Mouse (Mus musculus): ENCODE data around the gene Psmb8. TPM values are rescaled to one million over a fixed set of nuclear protein-coding genes. Genes with fewer than 3 reads are reported as not detected.

The Psmb8 gene
- total and polyA plus RNA-seq, 2 experiments from 2014 or later, result 9.9 to 11.0 TPM

- Histone ChIP-seq H3K4me3 (ENCODE audit: low read depth, low read length) (no peak overlapping the region), H3K27ac (ENCODE audit: low read depth) (no peak overlapping the region), H3K9ac (replicated peaks; ENCODE audit: low read depth, low read length) (no peak overlapping the region), H3K9me3 (replicated peaks; ENCODE audit: control insufficient read depth, low read length) (peaks cover 8% of the 10 kb centered on the region; the same call in 1 of the 2 replicates), H3K36me3 (replicated peaks; ENCODE audit: control insufficient read depth, insufficient read depth, low read length) (no peaks in the 10 kb centered on the region), H3K4me2 (ENCODE audit: low read depth, low read length) (no peak overlapping the region), H3K27me3 (ENCODE audit: control insufficient read depth, insufficient read depth, low read length) (no peaks in the 10 kb centered on the region), H3K4me1 (ENCODE audit: control insufficient read depth, insufficient read depth) (no peaks in the 10 kb centered on the region)
- TF ChIP-seq EP300 (IDR thresholded peaks at IDR 0.05; ENCODE audit: low read depth), result no peak
- no peak for TF ChIP-seq CTCF (IDR thresholded peaks at IDR 0.05; ENCODE audit: low read depth)
- DNase-seq (ENCODE audit: low spot score), result no peak
- WGBS, result 61% methylated on average over 4 of the region's 4 CpGs
- no peak for ATAC-seq (ENCODE audit: insufficient read depth, low read depth)
Observed at GRCm38 (mm10) chr17:34177179-34177578, 20.3 kb upstream of the Psmb8 start.

- ATAC-seq (ENCODE audit: insufficient read depth, low read depth), result no peak
- no peak overlapping the region for H3K9ac ChIP-seq (replicated peaks; ENCODE audit: low read depth, low read length)
- TF ChIP-seq EP300 (IDR thresholded peaks at IDR 0.05; ENCODE audit: low read depth), result no peak
- TF ChIP-seq CTCF (IDR thresholded peaks at IDR 0.05; ENCODE audit: low read depth), result no peak
- no peak overlapping the region for H3K27ac ChIP-seq (ENCODE audit: low read depth)
- 0 out of 2 replicates have a peak, but pooled peaks cover 6% of the 10 kb centered on the region for H3K27me3 ChIP-seq (ENCODE audit: control insufficient read depth, insufficient read depth, low read length)
- peaks cover 8% of the 10 kb centered on the region; the same call in 1 of the 2 replicates for H3K9me3 ChIP-seq (replicated peaks; ENCODE audit: control insufficient read depth, low read length)
- H3K4me1 ChIP-seq (ENCODE audit: control insufficient read depth, insufficient read depth), result no peaks in the 10 kb centered on the region
- no peaks in the 10 kb centered on the region for H3K36me3 ChIP-seq (replicated peaks; ENCODE audit: control insufficient read depth, insufficient read depth, low read length)
- no peak overlapping the region for H3K4me3 ChIP-seq (ENCODE audit: low read depth, low read length)
- WGBS, result 53% methylated on average over 6 of the region's 6 CpGs
- no peak overlapping the region for H3K4me2 ChIP-seq (ENCODE audit: low read depth, low read length)
- no peak for DNase-seq (ENCODE audit: low spot score)
Observed at GRCm38 (mm10) chr17:34179019-34179418, 18.5 kb upstream of the Psmb8 start.

GRCm38 (mm10) chr17:34179913-34180859, 17.3 kb upstream of the Psmb8 start:
- no peaks in the 10 kb centered on the region for H3K36me3 ChIP-seq (replicated peaks; ENCODE audit: control insufficient read depth, insufficient read depth, low read length)
- no peak for ATAC-seq (ENCODE audit: insufficient read depth, low read depth)
- no peak overlapping the region for H3K27ac ChIP-seq (ENCODE audit: low read depth)
- no peak overlapping the region for H3K9ac ChIP-seq (replicated peaks; ENCODE audit: low read depth, low read length)
- DNase-seq (ENCODE audit: low spot score), result no peak
- no peak overlapping the region for H3K4me2 ChIP-seq (ENCODE audit: low read depth, low read length)
- TF ChIP-seq EP300 (IDR thresholded peaks at IDR 0.05; ENCODE audit: low read depth) (no peak), CTCF (IDR thresholded peaks at IDR 0.05; ENCODE audit: low read depth) (no peak)
- no peaks in the 10 kb centered on the region for H3K4me1 ChIP-seq (ENCODE audit: control insufficient read depth, insufficient read depth)
- H3K27me3 ChIP-seq (ENCODE audit: control insufficient read depth, insufficient read depth, low read length), result peaks cover 15% of the 10 kb centered on the region; the same call in 1 of the 2 replicates
- H3K9me3 ChIP-seq (replicated peaks; ENCODE audit: control insufficient read depth, low read length), result peaks cover 8% of the 10 kb centered on the region; the same call in 1 of the 2 replicates
- 65% methylated on average over 13 of the region's 13 CpGs for WGBS
- H3K4me3 ChIP-seq (ENCODE audit: low read depth, low read length), result no peak overlapping the region

- WGBS, result 58% methylated on average over 15 of the region's 15 CpGs
- Histone ChIP-seq H3K36me3 (replicated peaks; ENCODE audit: control insufficient read depth, insufficient read depth, low read length) (no peaks in the 10 kb centered on the region), H3K9me3 (replicated peaks; ENCODE audit: control insufficient read depth, low read length) (no peaks in the 10 kb centered on the region), H3K4me1 (ENCODE audit: control insufficient read depth, insufficient read depth) (peaks cover 8% of the 10 kb centered on the region; the same call in 1 of the 2 replicates), H3K4me3 (ENCODE audit: low read depth, low read length) (no peak overlapping the region), H3K27ac (ENCODE audit: low read depth) (no peak overlapping the region), H3K9ac (replicated peaks; ENCODE audit: low read depth, low read length) (no peak overlapping the region), H3K27me3 (ENCODE audit: control insufficient read depth, insufficient read depth, low read length) (peaks cover 35% of the 10 kb centered on the region), H3K4me2 (ENCODE audit: low read depth, low read length) (no peak overlapping the region)
- TF ChIP-seq CTCF (IDR thresholded peaks at IDR 0.05; ENCODE audit: low read depth), result no peak
- no peak for TF ChIP-seq EP300 (IDR thresholded peaks at IDR 0.05; ENCODE audit: low read depth)
- ATAC-seq (ENCODE audit: insufficient read depth, low read depth) (no peak), DNase-seq (ENCODE audit: low spot score) (no peak)
Observed at GRCm38 (mm10) chr17:34183564-34184219, 13.8 kb upstream of the Psmb8 start.

GRCm38 (mm10) chr17:34185526-34185925, 12.0 kb upstream of the Psmb8 start:
- ATAC-seq (ENCODE audit: insufficient read depth, low read depth), result no peak

More at GRCm38 (mm10) chr17:34185526-34185925, 12.0 kb upstream of the Psmb8 start:
- no peaks in the 10 kb centered on the region for H3K9me3 ChIP-seq (replicated peaks; ENCODE audit: control insufficient read depth, low read length)
- H3K27ac ChIP-seq (ENCODE audit: low read depth), result no peak overlapping the region
- TF ChIP-seq CTCF (IDR thresholded peaks at IDR 0.05; ENCODE audit: low read depth), result no peak
- no peak for TF ChIP-seq EP300 (IDR thresholded peaks at IDR 0.05; ENCODE audit: low read depth)
- no peak overlapping the region for H3K4me2 ChIP-seq (ENCODE audit: low read depth, low read length)
- no peak overlapping the region for H3K9ac ChIP-seq (replicated peaks; ENCODE audit: low read depth, low read length)
- peaks cover 8% of the 10 kb centered on the region; the same call in 1 of the 2 replicates for H3K4me1 ChIP-seq (ENCODE audit: control insufficient read depth, insufficient read depth)
- H3K27me3 ChIP-seq (ENCODE audit: control insufficient read depth, insufficient read depth, low read length), result peaks cover 42% of the 10 kb centered on the region
- no peak overlapping the region for H3K4me3 ChIP-seq (ENCODE audit: low read depth, low read length)
- 81% methylated on average over 9 of the region's 9 CpGs for WGBS
- DNase-seq (ENCODE audit: low spot score), result no peak
- no peaks in the 10 kb centered on the region for H3K36me3 ChIP-seq (replicated peaks; ENCODE audit: control insufficient read depth, insufficient read depth, low read length)

Measured in heart, postnatal 0 days (tissue).